Mouse (Mus musculus) kidney, adult 2 months (tissue): ENCODE results near the gene Ino80d.

Source experiments
- CTCF ChIP-seq: fragments of 200-500 bp; conservative IDR thresholded peaks from 2 replicates; pipeline ENCODE4 v1.5.1; 2011; ENCODE audit warnings: low read depth, mild to moderate bottlenecking, control low read depth, low read length, moderate library complexity, mixed read lengths; ENCODE audit not compliant: insufficient read depth, insufficient read length
- POLR2A ChIP-seq: fragments of 200-500 bp; IDR thresholded peaks from one replicate; pipeline ENCODE4 v1.6.1; 2011; ENCODE audit warnings: low read depth, low read length, control low read depth

- no peak for TF ChIP-seq CTCF
- no peak for TF ChIP-seq POLR2A
Observed at GRCm38 (mm10) chr1:62919219-62919618, 195.2 kb downstream of the Ino80d start.
